Mouse (Mus musculus): ENCODE data around the gene Cdr2l. TPM values are rescaled to one million over a fixed set of nuclear protein-coding genes. Genes with fewer than 3 reads are reported as not detected.

Gene Cdr2l
- total RNA-seq, 2 experiments from 2014 or later, result 1.5 to 2.0 TPM

GRCm38 (mm10) chr11:115398085-115398484, 16.4 kb downstream of the Cdr2l start:
- no peak overlapping the region for H3K27ac ChIP-seq
- intact Hi-C loops (cut with DNase I), result no loop called here
- H3K4me3 ChIP-seq, result no peak overlapping the region
- peak; percentile 46 for DNase-seq
- TF ChIP-seq CTCF (IDR thresholded peaks at IDR 0.05), result no peak

DNA sequence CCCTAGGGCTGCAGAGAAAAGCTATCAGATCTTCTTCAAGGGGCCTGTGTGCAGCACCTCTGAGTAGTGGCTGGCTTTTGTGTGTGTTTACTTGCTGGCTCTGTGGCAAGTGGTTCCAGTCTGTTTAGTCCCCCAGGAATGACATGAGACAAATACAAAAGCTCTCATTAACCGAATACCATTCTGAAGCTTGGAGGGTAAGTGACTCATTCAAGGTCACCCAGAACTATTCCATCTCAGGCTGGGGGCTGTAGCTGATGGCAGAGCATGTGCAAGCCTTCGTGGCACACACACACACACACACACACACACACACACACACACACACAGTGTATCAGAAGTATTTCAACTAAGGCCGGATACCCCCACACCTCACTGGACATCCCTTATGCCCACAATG, 18.4 kb downstream of the Cdr2l start:
- Histone ChIP-seq H3K27ac (no peak overlapping the region), H3K4me3 (no peak overlapping the region)
- DNase-seq, result no peak
- intact Hi-C loops (cut with DNase I), result no loop called here
- no peak for TF ChIP-seq CTCF (IDR thresholded peaks at IDR 0.05)

- TF ChIP-seq CTCF (IDR thresholded peaks at IDR 0.05), result no peak
- no peak overlapping the region for H3K4me3 ChIP-seq
- DNase-seq, result no peak
- intact Hi-C loops (cut with DNase I), result no loop called here
- H3K27ac ChIP-seq, result no peak overlapping the region
Observed at GRCm38 (mm10) chr11:115400630-115401391, 19.1 kb downstream of the Cdr2l start.

- DNase-seq, result peak; percentile 93
- Histone ChIP-seq H3K4me3 (peak within 1 kb of the TSS; percentile 81), H3K27ac (peak within 1 kb of the TSS; percentile 95)
- TF ChIP-seq CTCF (IDR thresholded peaks at IDR 0.05), result peak; percentile 6; the same call in 1 of the 2 replicates
- intact Hi-C loops (cut with DNase I), result no loop called here
Observed at GRCm38 (mm10) chr11:115403338-115404124, 21.8 kb downstream of the Cdr2l start, which contains the start of gene Mrpl58. Mrpl58 (plus strand) TSS chr11:115403752.

DNA sequence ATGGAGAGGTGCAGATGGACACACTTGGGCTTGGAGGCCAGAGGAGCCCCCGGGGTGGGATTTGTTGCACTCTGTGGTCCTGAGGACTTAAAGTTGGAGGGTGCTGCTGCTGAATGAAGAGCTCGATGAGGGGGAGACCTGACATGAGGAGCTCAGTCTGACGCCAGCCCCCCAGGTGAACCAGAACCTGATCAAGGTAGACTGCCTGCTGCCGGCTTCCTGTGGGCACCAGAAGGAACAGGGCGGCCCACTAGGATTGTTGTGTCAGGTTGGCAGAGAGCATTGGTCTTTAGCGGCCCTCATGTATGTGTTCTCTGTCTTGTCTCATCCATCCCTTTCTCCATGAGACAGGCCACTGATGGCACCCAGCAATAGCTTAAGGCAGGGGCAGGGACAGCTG, 24.0 kb downstream of the Cdr2l start:
- intact Hi-C loops (cut with DNase I), result no loop called here
- H3K27ac ChIP-seq, result no peak overlapping the region
- no peak for DNase-seq
- no peak for TF ChIP-seq CTCF (IDR thresholded peaks at IDR 0.05)
- no peak overlapping the region for H3K4me3 ChIP-seq

DNA sequence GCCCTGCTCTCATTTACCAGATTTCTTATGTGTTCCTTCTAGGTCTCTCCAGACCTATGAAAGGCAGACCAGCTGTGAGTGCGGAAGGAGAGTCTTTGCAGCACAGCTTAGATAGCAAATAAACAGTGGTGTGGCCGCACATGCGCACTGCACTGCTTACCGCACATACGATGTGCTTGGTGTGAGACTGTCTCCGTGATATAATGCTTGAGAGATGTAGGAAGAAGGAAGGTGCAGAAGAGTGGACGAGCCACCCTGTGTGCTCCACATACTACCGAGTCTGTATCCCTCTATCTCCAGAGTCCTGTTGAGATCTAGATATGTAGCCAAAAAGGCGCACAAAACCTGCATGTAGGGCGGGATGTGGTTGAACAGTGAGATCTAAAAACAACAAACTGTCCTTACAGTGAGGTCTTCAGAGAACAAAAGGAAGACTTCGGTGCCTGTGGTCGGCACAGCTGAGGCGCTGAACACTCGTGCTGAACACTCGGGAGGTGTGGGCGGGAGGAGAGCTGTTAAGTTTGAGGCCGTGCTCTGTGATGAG, 25.2 kb downstream of the Cdr2l start:
- intact Hi-C loops (cut with DNase I), result no loop called here
- DNase-seq, result no peak
- Histone ChIP-seq H3K4me3 (no peak overlapping the region), H3K27ac (no peak overlapping the region)
- TF ChIP-seq CTCF (IDR thresholded peaks at IDR 0.05), result no peak

DNA sequence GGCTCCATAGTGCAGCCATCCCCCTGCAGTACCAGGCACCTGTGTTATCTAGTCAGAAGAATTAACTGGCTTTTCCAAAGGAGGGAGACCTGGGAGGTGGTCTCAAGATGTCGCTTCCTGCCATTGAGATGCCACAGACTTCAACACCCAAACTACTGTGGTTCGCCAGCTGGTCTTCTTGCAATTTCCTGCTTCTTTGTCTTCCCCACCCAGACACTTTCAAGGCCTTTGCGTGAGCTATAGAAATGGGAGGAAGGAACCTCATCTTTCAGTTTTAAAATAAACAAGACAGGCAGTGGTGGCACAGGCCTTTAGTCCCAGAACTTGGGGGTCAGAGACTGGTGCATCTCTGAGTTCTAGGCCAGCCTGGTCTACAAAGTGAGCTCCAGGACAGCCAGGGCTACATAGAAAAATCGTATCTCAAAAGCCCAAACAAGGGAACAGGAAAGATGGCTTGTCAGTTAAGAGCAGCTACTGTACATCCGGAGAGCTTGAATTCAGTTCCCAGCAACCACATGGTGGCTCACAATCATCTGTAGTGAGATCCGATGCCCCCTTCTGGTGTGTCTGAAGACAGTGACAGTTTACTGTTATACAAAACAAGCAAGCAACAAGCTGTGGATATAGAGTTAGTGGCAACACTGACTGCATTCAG, 26.7 kb downstream of the Cdr2l start:
- no peak for DNase-seq
- Histone ChIP-seq H3K4me3 (no peak overlapping the region), H3K27ac (no peak overlapping the region)
- intact Hi-C loops (cut with DNase I), result no loop called here
- no peak for TF ChIP-seq CTCF (IDR thresholded peaks at IDR 0.05)

DNA sequence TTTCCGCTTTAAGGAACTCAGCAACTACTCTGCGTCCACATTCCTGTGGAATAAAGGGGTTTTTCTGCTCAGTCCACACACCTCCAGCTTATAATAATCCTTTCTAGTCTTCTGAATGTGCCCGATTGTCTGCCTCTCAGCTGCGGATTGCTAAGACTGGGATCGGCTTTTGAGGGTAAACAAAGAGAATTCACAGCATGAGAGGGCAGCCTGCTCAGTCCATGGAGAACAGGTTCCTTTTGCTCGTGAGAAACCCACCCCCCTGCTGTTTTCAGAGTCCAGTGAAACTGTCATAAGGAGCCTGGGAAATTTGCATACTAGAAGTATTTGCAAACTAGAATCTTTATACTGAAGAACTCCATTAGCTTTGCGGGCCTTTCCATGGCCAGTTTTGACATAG, 27.8 kb downstream of the Cdr2l start:
- DNase-seq, result no peak
- no peak for TF ChIP-seq CTCF (IDR thresholded peaks at IDR 0.05)
- Histone ChIP-seq H3K27ac (no peak overlapping the region), H3K4me3 (no peak overlapping the region)
- intact Hi-C loops (cut with DNase I), result no loop called here

DNA sequence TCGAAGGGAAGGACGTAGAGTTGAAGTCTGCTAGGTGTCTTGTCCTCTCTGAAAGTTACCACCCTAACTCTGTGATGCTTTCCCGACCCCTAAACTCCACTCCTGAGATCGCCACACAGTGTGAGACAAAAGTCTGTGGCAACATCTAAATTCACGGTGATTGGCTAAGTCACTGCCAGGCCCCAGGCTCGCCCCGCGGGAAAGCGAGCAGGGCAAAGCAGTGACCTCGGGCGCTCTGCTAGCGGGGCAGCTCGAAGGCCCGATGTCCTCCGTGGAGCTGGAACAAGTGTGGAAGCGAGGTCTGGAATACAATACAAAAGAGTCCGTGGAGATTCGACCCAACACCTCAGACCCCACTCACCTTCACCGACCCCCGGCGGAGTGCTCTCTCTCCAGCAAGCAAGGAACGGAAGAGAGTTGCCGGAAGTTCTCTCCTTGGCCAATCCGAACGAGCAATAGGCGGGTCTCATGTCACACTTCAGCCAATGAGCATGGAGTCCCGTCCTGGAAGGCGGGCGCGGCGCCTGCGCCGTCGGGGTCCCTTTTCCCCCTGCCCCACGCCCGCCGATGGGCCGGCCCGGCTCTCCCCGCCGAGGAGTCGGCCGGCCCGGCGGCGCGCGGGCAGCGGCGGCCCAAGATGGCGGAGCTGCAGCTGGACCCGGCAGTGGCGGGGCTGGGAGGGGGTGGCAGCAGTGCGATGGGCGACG, 38.0 kb downstream of the Cdr2l start, which contains the start of the genes Atp5h and Kctd2:
Gene Atp5h (minus strand): TSS at position 432 of the 707 bp plus-strand sequence.
Gene Kctd2 (plus strand): TSS at position 598 of the 707 bp plus-strand sequence.
- no peak for TF ChIP-seq CTCF (IDR thresholded peaks at IDR 0.05)
- intact Hi-C loops (cut with DNase I), result loop anchor here (10.0 kb wide), 1 partner anchor 185 kb away; the partner anchor contains the start of genes Gga3 and Mrps7

GRCm38 (mm10) chr11:115420336-115421190, 38.8 kb downstream of the Cdr2l start:
- peak overlapping the region; percentile 97 for H3K4me3 ChIP-seq
- peak; percentile 78 for DNase-seq
- intact Hi-C loops (cut with DNase I), result no loop called here
- peak overlapping the region; percentile 99 for H3K27ac ChIP-seq
- no peak for TF ChIP-seq CTCF (IDR thresholded peaks at IDR 0.05)

More for the DNA sequence above, 38.0 kb downstream of the Cdr2l start, which contains the start of the genes Atp5h and Kctd2:
- Histone ChIP-seq H3K4me3 (peak within 1 kb of the TSS; percentile 97), H3K27ac (peak within 1 kb of the TSS; percentile 99)
- peak; percentile 98 for DNase-seq

GRCm38 (mm10) chr11:115421328-115421727, 39.6 kb downstream of the Cdr2l start:
- intact Hi-C loops (cut with DNase I), result no loop called here
- DNase-seq, result no peak

More at GRCm38 (mm10) chr11:115421328-115421727, 39.6 kb downstream of the Cdr2l start:
- peak overlapping the region; percentile 97 for H3K4me3 ChIP-seq
- TF ChIP-seq CTCF (IDR thresholded peaks at IDR 0.05), result no peak
- H3K27ac ChIP-seq, result peak overlapping the region; percentile 99

Measured in gastrocnemius, adult 2 months (tissue).